Mouse (Mus musculus) liver, embryonic 11.5 days (tissue): ENCODE results near the gene Lzts2. TPM values are rescaled to one million over a fixed set of nuclear protein-coding genes. Genes with fewer than 3 reads are reported as not detected.
A peak's percentile ranks its signal among the peaks of the same experiment; 100 is the strongest.

Experiments used
- ATAC-seq: fragments of 200-750 bp; cut with Nextera tagmentation; replicated peaks from 2 replicates; pipeline ENCODE4 v1.8.0; 2017; ENCODE audit warnings: moderate number of reproducible peaks, mild to moderate bottlenecking, moderate TSS enrichment, moderate library complexity; ENCODE audit not compliant: low FRiP score
- DNase-seq: peaks from one replicate; pipeline ENCODE4 v3.0.0-alpha.2; 2017; ENCODE audit warnings: low spot score
- H3K27ac ChIP-seq: fragments of 300-500 bp; sonication (generic); 2 replicates; pipeline ENCODE4 v1.5.1; 2014; ENCODE audit warnings: mild to moderate bottlenecking, low read depth, low read length, control low read depth
- H3K27me3 ChIP-seq: fragments of 300-500 bp; sonication (generic); replicated peaks from 2 replicates; pipeline ENCODE4 v1.6.1; 2014; ENCODE audit warnings: low read length, mixed read lengths; ENCODE audit not compliant: control insufficient read depth, insufficient read depth
- H3K36me3 ChIP-seq: fragments of 300-500 bp; sonication (generic); 2 replicates; pipeline ENCODE4 v1.6.1; 2014; ENCODE audit warnings: mild to moderate bottlenecking, low read length, moderate library complexity, mixed read lengths; ENCODE audit not compliant: control insufficient read depth, insufficient read depth
- H3K4me1 ChIP-seq: fragments of 300-500 bp; sonication (generic); replicated peaks from 2 replicates; pipeline ENCODE4 v1.6.1; 2014; ENCODE audit warnings: low read length, mixed read lengths; ENCODE audit not compliant: control insufficient read depth, insufficient read depth
- H3K4me2 ChIP-seq: fragments of 300-500 bp; sonication (generic); 2 replicates; pipeline ENCODE4 v1.6.1; 2014; ENCODE audit warnings: mild to moderate bottlenecking, control low read depth, moderate library complexity
- H3K4me3 ChIP-seq: fragments of 300-500 bp; sonication (generic); 2 replicates; pipeline ENCODE4 v1.5.1; 2014; ENCODE audit warnings: low read depth, low read length, control low read depth
- H3K9ac ChIP-seq: fragments of 300-500 bp; sonication (generic); 2 replicates; pipeline ENCODE4 v1.6.1; 2014; ENCODE audit warnings: low read depth, low read length, control low read depth
- H3K9me3 ChIP-seq: fragments of 300-500 bp; sonication (generic); 2 replicates; pipeline ENCODE4 v1.6.1; 2016; ENCODE audit warnings: low read length, inconsistent platforms, mixed read lengths; ENCODE audit not compliant: control insufficient read depth
- WGBS: fragments of 180-500 bp; shearing (Covaris S2); extraction: QIAGEN DNeasy Blood & Tissue Kit; methylation state at CpG from one replicate; pipeline ENCODE4 v1.1.7; 2014; 5-methylcytosine and 5-hydroxymethylcytosine counted together
- polyA plus RNA-seq: library from polyadenylated mRNA; unstranded; fragments of >200 nt; fragmentation: Nextera tagmentation; extraction: Ambion mirVana; gene quantifications from 2 replicates; pipeline ENCODE4 v1.2.1, GENCODE M21; 2014

Lzts2 gene
- 28.6 and 31.4 TPM in 2 replicates for polyA plus RNA-seq

GRCm38 (mm10) chr19:45014335-45014971 is at the start of gene Lzts2:
Gene Lzts2, plus strand, starts transcription at chr19:45014414.
- Histone ChIP-seq H3K4me3 (peak within 1 kb of the TSS; percentile 70), H3K4me2 (peak within 1 kb of the TSS; percentile 99), H3K27me3 (no peaks in the 10 kb centered on the region), H3K4me1 (peaks cover 40% of the 10 kb centered on the region), H3K9me3 (no peaks in the 10 kb centered on the region), H3K9ac (peak within 1 kb of the TSS; percentile 83), H3K36me3 (peaks cover 25% of the 10 kb centered on the region), H3K27ac (peak within 1 kb of the TSS; percentile 87)
- DNase-seq, result no peak
- ATAC-seq, result peak; percentile 13; the same call in 1 of the 2 replicates
- 5% methylated on average over 10 of the region's 10 CpGs for WGBS

GRCm38 (mm10) chr19:44965978-44966377 is 48.2 kb upstream of the Lzts2 start:
- Histone ChIP-seq H3K36me3 (peaks cover 56% of the 10 kb centered on the region), H3K4me2 (no peak overlapping the region), H3K4me3 (no peak overlapping the region), H3K9me3 (no peaks in the 10 kb centered on the region), H3K4me1 (no peaks in the 10 kb centered on the region), H3K27me3 (no peaks in the 10 kb centered on the region), H3K9ac (no peak overlapping the region), H3K27ac (no peak overlapping the region)
- ATAC-seq (no peak), DNase-seq (no peak)
- WGBS, result 96% methylated on average over 1 of the region's 1 CpGs

GRCm38 (mm10) chr19:44968329-44968728 is 45.9 kb upstream of the Lzts2 start:
- ATAC-seq (no peak), DNase-seq (no peak)
- Histone ChIP-seq H3K9ac (no peak overlapping the region), H3K9me3 (no peaks in the 10 kb centered on the region), H3K4me2 (no peak overlapping the region), H3K27me3 (no peaks in the 10 kb centered on the region), H3K4me3 (no peak overlapping the region), H3K4me1 (no peaks in the 10 kb centered on the region), H3K36me3 (peaks cover 55% of the 10 kb centered on the region), H3K27ac (no peak overlapping the region)
- 78% methylated on average over 3 of the region's 3 CpGs for WGBS

GRCm38 (mm10) chr19:44976636-44977035 is 37.6 kb upstream of the Lzts2 start:
- Histone ChIP-seq H3K27ac (no peak overlapping the region), H3K4me3 (no peak overlapping the region), H3K27me3 (no peaks in the 10 kb centered on the region), H3K36me3 (peaks cover 47% of the 10 kb centered on the region), H3K4me1 (no peaks in the 10 kb centered on the region), H3K9ac (no peak overlapping the region), H3K9me3 (no peaks in the 10 kb centered on the region), H3K4me2 (no peak overlapping the region)
- ATAC-seq (no peak), DNase-seq (no peak)
- WGBS, result 88% methylated on average over 6 of the region's 6 CpGs

- Histone ChIP-seq H3K27me3 (no peaks in the 10 kb centered on the region), H3K4me1 (no peaks in the 10 kb centered on the region), H3K9ac (no peak overlapping the region), H3K4me2 (no peak overlapping the region), H3K27ac (no peak overlapping the region), H3K9me3 (no peaks in the 10 kb centered on the region), H3K4me3 (no peak overlapping the region), H3K36me3 (peaks cover 48% of the 10 kb centered on the region)
- DNase-seq, result no peak
- ATAC-seq, result no peak
- WGBS, result 88% methylated on average over 6 of the region's 6 CpGs
These were observed 37.1 kb upstream of the Lzts2 start for GRCm38 (mm10) chr19:44977148-44977547.

- Histone ChIP-seq H3K4me1 (no peaks in the 10 kb centered on the region; the same call in 1 of the 2 replicates), H3K27ac (no peak overlapping the region), H3K4me3 (no peak overlapping the region), H3K27me3 (no peaks in the 10 kb centered on the region), H3K9ac (no peak overlapping the region), H3K36me3 (peaks cover 25% of the 10 kb centered on the region), H3K9me3 (no peaks in the 10 kb centered on the region), H3K4me2 (no peak overlapping the region)
- ATAC-seq (no peak), DNase-seq (no peak)
- WGBS, result 86% methylated on average over 2 of the region's 2 CpGs
These were observed 33.4 kb upstream of the Lzts2 start for GRCm38 (mm10) chr19:44980787-44981186.

- peaks cover 14% of the 10 kb centered on the region for H3K36me3 ChIP-seq
- ATAC-seq (no peak), DNase-seq (no peak)
- H3K27ac ChIP-seq, result no peak overlapping the region
- no peak overlapping the region for H3K4me2 ChIP-seq
- H3K4me3 ChIP-seq, result no peak overlapping the region
- no peaks in the 10 kb centered on the region for H3K9me3 ChIP-seq
- H3K27me3 ChIP-seq, result no peaks in the 10 kb centered on the region; the same call in 1 of the 2 replicates
- H3K4me1 ChIP-seq, result no peaks in the 10 kb centered on the region; the same call in 1 of the 2 replicates
- no peak overlapping the region for H3K9ac ChIP-seq
- 78% methylated on average over 7 of the region's 7 CpGs for WGBS
These were observed 31.6 kb upstream of the Lzts2 start for GRCm38 (mm10) chr19:44982477-44983115.

GRCm38 (mm10) chr19:44983366-44983765 is 30.8 kb upstream of the Lzts2 start:
- WGBS, result 88% methylated on average over 6 of the region's 6 CpGs
- H3K4me1 ChIP-seq, result no peaks in the 10 kb centered on the region; the same call in 1 of the 2 replicates
- no peaks in the 10 kb centered on the region for H3K9me3 ChIP-seq
- peaks cover 13% of the 10 kb centered on the region for H3K36me3 ChIP-seq
- H3K27me3 ChIP-seq, result peaks cover 2% of the 10 kb centered on the region; the same call in 1 of the 2 replicates
- no peak overlapping the region for H3K27ac ChIP-seq
- no peak overlapping the region for H3K4me2 ChIP-seq
- DNase-seq (no peak), ATAC-seq (no peak)
- no peak overlapping the region for H3K9ac ChIP-seq
- H3K4me3 ChIP-seq, result no peak overlapping the region

GRCm38 (mm10) chr19:44984420-44984819 is 29.8 kb upstream of the Lzts2 start:
- H3K4me2 ChIP-seq, result no peak overlapping the region
- no peak overlapping the region for H3K27ac ChIP-seq
- H3K4me1 ChIP-seq, result peaks cover 5% of the 10 kb centered on the region; the same call in 1 of the 2 replicates
- 88% methylated on average over 4 of the region's 4 CpGs for WGBS
- H3K9me3 ChIP-seq, result no peaks in the 10 kb centered on the region
- H3K27me3 ChIP-seq, result peaks cover 13% of the 10 kb centered on the region
- no peak for ATAC-seq
- DNase-seq, result no peak
- H3K36me3 ChIP-seq, result peaks cover 12% of the 10 kb centered on the region
- H3K9ac ChIP-seq, result no peak overlapping the region
- no peak overlapping the region for H3K4me3 ChIP-seq
